Mouse (Mus musculus): ENCODE results near the gene Pnpla7. TPM values are rescaled to one million over a fixed set of nuclear protein-coding genes. Genes with fewer than 3 reads are reported as not detected.

Gene Pnpla7
- total RNA-seq, 2 experiments from 2014 or later = 17.3 to 23.2 TPM

DNA sequence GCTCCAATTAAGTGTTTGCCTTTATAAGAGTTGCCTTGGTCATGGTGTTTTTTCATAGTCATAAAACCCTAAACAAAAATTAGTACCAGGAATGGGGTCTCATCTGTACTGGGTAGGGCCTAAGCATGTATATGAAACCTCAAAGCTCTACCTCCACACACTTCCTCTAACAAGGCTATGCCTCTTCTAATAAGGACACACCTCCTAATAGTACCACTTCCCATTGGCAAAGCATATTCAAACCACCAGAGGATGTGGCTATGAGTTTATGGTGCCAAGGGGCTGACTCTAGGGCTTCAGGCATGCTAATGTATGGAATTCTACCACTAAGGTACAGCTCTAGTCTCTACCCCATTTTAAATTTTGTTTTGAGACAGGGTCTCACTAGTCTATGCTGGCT lies 89.7 kb downstream of the Pnpla7 start:
- no peak for DNase-seq (ENCODE audit: low spot score in 2 of 2)

DNA sequence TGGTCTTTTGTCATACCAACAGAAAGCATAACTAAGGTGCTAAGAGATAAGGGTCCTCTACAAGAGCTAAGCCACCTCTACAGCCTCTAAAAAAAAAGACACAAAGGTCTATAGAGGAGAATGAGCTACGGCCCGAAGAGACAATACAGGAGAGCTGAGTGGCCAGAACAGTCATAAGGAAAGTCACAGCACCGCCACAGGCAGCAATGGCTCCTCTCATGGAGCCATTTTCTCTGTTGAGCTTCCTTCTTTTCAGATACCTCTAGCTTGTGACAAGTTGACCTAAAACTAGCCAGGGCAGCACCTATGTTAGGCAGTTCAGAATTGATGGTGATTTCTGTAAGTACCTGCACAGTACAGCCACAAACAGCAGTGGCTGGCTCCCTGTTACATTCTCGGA lies 90.7 kb downstream of the Pnpla7 start:
- no peak for DNase-seq (ENCODE audit: low spot score in 2 of 2)

DNA sequence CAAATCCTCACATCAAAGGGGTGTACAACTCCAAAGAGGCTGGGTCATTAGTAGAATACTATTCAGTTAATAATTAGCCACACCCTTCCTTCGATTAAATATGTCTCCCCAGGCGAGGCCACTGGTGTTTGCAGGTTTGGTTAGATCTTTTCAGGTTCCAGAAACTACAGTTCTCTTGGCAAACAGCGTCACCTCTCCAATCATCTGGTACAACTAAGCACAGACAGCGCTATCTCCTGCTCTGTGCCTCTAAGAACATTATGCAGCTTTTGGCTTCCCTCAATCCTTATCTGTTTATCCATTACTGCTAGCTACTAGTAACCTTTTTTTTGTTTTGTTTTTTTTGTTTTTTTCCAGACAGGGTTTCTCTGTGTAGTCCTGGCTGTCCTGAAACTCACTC lies 93.7 kb downstream of the Pnpla7 start:
- DNase-seq (ENCODE audit: low spot score in 2 of 2) = no peak

DNA sequence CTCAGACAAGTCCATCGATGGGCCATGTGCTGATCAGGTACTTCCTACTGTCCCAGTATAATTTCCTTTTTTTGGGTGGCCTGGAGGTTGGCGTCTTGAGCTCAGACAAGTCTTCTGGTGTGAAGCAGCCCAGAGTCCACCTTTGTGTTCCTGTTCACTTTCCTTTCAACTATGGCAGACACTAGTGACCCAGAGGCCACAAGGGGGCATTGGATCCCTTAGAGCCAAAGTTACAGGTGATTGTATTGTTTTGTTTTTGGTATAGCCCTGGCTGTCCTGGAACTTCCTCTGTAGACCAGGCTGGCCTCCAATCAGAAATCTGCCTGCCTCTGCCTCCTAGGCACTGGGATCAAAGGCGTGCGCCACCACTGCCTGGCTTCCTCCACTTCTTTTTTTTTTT lies 96.6 kb downstream of the Pnpla7 start:
- no peak for DNase-seq (ENCODE audit: low spot score in 2 of 2)

DNA sequence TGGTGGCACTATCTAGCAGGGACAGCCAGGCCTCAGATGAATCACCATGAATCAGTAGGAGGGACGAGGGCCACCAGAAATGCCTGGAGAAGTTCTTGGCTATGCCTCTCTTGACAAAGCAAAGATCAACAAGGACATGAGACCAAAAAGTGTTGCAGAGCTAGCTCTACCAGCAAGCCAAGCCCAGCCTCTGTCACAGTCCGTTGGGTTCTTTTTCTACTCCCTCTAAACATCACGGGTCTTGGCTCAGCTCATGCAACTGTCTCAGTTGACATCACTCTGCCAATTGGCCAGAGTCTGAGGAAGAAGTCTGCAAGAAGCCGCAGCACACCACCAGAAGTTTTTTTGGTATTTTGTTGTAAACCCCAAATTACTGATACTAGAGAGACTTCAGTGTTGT lies 99.7 kb downstream of the Pnpla7 start:
- DNase-seq (ENCODE audit: low spot score in 2 of 2) = peak in 1 of 2 experiments; percentile 36

DNA sequence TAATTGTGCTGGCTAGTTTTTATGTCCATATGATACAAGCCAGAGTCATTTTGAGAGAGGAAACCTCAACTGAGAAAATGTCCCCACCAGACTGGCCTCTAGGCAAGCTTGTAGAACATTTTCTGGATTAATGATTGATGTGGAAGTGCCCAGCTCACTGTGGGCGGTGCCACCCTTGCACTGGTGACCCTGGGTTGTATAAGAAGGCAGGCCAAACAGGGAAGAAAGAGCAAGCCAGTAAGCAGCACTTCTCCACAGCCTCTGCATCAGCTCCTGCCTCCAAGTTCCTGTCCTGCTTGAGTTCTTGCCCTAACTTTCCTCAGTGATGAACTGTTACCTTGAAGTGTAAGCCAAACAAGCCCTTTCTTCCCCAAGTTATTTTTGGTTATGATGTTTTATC lies 103.1 kb downstream of the Pnpla7 start:
- DNase-seq (ENCODE audit: low spot score in 2 of 2) = no peak

DNA sequence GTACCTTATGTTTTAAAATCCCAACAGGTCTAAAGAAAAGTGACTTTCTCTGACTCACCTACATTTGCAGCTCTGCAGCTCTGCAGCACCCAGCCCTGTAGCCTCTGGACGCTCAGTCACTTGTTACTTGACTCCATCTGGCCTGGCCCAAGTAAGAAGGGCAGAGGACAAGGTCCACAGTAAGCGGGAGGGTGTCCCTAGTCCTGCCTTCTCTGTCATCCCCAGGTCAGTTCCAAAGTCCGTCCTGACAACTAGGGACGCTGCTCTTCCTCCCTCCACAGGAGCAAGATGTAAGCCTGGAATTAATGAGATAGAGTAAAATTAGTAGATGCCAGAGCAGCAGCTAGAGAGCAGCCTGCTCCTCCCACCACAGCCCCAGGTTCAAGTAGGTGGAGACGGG lies 104.2 kb downstream of the Pnpla7 start, which contains the start of gene Entpd8:
TSS of gene Entpd8 (plus strand) at position 229 of the 400 bp plus-strand sequence.
- DNase-seq (ENCODE audit: low spot score in 2 of 2) = no peak

DNA sequence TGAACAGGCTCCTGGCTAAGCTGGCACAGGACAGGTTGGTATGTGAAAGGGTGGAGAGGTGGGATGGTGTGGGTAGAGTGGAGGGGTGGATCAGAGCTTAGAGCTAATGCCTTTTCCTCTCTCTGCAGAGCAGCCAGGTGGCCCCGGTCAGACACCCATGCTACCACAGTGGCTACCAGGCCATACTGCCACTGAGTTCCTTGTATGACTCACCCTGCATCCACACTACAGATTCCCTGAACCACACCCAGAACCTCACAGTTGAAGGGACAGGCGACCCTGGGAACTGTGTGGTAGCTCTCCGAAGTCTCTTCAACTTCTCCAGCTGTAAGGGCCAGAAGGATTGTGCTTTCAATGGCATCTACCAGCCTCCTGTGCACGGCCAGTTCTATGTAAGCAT lies 107.9 kb downstream of the Pnpla7 start:
- DNase-seq (ENCODE audit: low spot score in 2 of 2) = no peak

DNA sequence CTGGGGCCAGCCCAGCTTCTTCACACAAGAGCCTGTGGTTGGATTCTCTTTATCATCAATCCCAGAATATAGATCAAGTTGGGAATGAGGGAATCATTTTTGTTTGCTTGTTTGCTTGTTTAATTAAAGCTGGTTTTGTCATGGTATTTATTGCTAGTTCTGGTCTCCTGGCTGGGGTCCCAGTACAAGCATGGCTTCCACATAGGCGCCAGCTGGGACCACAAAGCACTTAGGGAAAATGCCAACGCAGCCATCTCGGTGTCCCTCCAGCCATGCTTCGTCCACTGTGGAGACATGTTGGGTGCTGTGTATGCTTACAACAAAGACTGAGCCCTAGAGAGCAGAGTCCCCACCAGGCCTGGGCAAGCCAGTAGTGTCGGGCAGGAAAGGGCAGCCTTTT lies 109.7 kb downstream of the Pnpla7 start:
- DNase-seq (ENCODE audit: low spot score in 2 of 2) = no peak

DNA sequence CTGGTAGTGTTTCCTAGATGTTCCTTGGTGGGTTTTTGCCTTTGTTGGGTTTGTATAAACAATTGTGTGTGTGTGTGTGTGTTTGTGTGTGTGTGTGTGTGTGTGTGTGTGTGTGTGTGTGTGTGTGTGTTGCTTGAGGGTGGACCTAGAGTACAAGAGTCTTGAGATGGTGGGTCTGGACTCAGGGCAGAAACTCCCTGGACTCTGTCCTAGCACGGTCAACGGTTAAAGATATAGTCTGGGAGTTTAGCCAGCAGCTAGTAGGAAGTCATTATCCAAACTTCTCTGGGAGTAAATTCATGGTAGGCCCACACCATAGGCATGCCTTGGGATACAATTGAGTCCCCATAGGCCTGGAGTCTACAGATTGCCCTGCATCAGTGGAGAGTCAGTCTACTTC lies 112.0 kb downstream of the Pnpla7 start:
- DNase-seq (ENCODE audit: low spot score in 2 of 2) = no peak

DNA sequence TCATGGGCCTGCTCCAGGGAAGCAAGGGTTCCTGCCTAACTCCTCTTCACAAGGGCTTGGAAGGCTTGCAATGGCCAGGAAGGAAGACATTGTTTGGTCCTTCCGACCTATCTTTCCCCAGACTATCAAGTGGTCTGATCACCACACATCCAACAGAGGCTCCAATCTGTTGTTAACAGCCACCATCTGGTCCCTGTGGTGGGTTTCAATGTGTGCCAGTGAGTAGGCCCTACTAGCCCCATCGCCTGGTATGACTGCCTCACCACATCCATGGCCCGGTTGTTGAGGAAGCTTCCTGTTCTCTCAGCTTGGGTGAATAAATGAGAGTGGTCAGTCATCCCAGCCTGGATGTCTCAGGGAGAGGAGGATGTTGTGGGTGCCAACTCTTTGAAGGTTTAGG lies 112.8 kb downstream of the Pnpla7 start:
- no peak for DNase-seq (ENCODE audit: low spot score in 2 of 2)

DNA sequence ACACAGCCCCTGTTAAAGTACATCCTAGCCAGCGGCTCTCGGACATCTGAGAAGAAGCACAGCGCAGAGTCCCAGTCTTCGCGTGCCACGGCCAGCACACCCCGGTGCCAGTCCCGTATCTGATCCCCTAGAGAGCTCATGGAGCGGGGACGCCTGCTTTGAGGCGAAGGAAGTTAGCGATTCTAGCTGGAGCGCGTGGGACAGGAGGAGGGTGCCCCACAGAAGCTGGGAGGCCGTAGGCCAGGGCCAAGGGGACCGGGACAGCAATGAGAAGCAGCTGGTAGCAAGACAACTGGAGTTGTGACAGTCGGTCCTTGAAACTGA lies 118.9 kb downstream of the Pnpla7 start:
- DNase-seq (ENCODE audit: low spot score in 2 of 2) = no peak

DNA sequence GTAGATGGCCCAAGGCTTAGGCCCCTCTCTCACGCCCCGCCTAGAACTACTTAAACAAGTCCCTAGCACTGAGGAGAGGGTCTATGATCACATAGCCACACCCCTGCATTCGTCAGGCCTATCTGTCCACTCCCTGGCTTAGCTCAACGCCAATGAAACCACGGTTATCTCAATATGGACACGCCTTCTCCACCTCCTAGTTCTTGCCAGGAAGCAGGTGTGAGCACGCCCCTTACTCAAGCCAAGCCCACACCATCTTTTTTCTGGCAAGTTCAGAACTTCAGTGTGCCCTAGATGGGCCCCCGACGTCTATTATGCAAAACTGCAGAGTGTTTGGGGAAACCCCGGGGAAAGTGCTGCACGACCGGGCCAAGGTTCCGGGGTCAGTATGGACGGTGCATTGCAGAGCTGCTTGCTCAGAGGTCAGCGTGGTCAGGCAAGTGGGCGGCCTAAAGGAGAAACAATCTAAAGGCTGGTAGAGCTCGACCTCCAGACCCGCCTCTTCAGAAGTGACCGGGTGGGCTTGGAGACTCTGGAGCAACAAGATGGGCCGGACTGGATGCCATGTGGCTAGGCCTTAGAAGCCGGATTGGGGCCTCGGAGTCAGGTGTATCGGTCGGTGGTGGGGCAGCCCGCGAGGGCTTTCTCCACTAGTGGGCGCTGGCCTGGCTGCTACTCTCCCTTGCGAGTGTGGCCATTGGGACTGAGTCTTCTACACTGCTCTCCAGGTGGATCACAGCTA lies 119.4 kb downstream of the Pnpla7 start, which contains the start of gene Noxa1:
TSS of gene Noxa1 (minus strand) at position 41 of the 742 bp plus-strand sequence.
- DNase-seq (ENCODE audit: low spot score in 2 of 2) = no peak

DNA sequence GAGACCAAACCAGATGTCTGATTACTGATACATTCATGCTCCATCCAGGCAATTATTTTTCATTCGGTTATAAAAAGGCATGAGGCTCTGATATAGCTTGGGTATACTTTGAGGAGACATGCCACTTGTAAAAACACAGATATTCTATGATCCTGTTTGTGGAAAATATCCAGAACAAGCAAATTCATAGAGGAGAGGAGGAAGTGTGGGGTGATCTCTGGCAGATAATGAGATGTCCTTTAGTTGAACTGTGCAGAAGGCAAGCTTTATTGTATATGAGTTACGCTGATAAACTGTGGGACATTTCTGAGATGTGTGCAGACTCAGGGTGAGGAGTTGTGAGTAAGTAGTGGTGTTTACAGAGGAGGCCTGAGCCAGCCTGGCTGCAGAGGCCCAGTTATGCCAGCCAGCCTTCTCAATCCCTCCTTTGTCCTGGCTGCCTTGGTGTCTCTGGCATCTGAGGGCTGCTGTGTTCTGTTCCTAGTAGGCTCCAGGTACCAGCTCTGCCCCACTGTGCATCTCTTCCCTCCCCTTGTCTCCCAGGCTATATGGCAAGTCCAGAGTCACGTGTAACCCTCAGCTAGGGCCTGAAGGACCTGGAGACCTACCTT lies 122.3 kb downstream of the Pnpla7 start:
- DNase-seq (ENCODE audit: low spot score in 2 of 2) = no peak

DNA sequence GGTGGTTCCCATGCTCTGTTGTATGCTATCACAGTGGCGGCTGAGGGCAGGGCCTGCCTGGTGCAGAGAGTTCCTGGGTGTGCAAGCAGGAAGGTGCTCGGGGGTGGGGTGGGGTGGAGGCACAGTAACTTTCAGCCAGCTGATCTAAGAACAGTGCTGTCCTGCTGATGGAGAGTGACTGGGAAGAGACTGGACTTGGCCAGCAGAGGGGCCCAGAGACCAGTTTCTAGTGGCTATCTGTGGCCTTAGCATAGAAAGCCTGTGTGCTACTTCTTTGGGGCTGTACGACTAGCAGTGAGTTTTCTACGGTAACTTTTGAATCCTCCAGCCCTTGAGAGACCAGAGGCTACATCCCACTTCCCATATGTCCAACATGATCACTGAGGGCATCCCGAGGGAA lies 123.1 kb downstream of the Pnpla7 start:
- peak in 1 of 2 experiments; percentile 30 for DNase-seq (ENCODE audit: low spot score in 2 of 2)

DNA sequence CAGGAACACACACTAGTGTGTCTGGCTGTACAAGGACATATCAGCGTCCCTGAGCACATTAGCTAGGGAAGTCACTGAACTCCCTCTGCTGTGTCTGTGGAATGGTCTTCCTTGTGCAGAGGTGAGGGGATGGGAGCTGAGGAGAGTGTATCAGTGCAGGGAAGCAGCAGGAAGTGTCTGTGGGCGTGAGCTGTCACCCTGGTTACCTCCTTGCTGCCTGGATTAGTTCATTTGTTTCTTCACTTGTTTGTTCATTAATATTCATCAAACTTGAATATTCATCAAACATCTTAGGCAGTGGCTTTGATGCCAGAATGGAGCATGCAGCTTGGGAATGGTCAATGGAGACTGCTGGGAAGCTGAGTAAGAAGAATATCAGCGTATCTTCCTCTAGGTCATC lies 123.9 kb downstream of the Pnpla7 start:
- DNase-seq (ENCODE audit: low spot score in 2 of 2) = no peak

Small RNAs within 50 kb of the gene (microRNA-seq; reads per million reads assigned to microRNA genes)
- gene Gm22875 (not detected), gene Gm24328 (not detected), gene Mir7664 (not detected)

Other genes with a start within 250 kb of the Pnpla7 start
- gene Cacna1b, start 212.9 kb upstream of the Pnpla7 start, total RNA-seq (2021) = under 1 TPM; 0.23 to 0.27 TPM
- gene Ehmt1, start 56.4 kb upstream of the Pnpla7 start, total RNA-seq (2021) = 10 to 100 TPM; 65.2 to 72.5 TPM
- 10 to 100 TPM; 15.0 to 17.5 TPM for gene Arrdc1, start 40.8 kb upstream of the Pnpla7 start, total RNA-seq (2021)
- gene Zmynd19, start 26.2 kb upstream of the Pnpla7 start, total RNA-seq (2021) = 10 to 100 TPM; 23.9 to 25.9 TPM
- gene Dph7, start 13.6 kb upstream of the Pnpla7 start, total RNA-seq (2021) = 10 to 100 TPM in 1 of 2 experiments, 1 to 10 TPM in 1; 8.3 to 10.6 TPM
- gene Mrpl41, start 935 bp upstream of the Pnpla7 start, total RNA-seq (2021) = 10 to 100 TPM; 56.1 to 59.4 TPM
- gene Nsmf, start 78.3 kb downstream of the Pnpla7 start, total RNA-seq (2021) = 10 to 100 TPM; 43.1 to 47.7 TPM
- not detected for gene Entpd8, start 104.3 kb downstream of the Pnpla7 start, total RNA-seq (2021)
- not detected for gene Noxa1, start 119.1 kb downstream of the Pnpla7 start, total RNA-seq (2021)
- gene Nrarp, start 204.7 kb downstream of the Pnpla7 start, total RNA-seq (2021) = 10 to 100 TPM; 20.8 to 22.5 TPM
- gene Tor4a, start 220.9 kb downstream of the Pnpla7 start, total RNA-seq (2021) = 1 to 10 TPM; 2.7 to 2.9 TPM
- gene Nelfb, start 235.5 kb downstream of the Pnpla7 start, total RNA-seq (2021) = 10 to 100 TPM; 43.4 to 47.7 TPM
- gene Stpg3, start 238.6 kb downstream of the Pnpla7 start, total RNA-seq (2021) = not detected
- gene Fam166a, start 242.7 kb downstream of the Pnpla7 start, total RNA-seq (2021) = under 1 TPM in 1 of 2 experiments, not detected in 1; 0.25 TPM
- 100 to 1,000 TPM; 360 to 390 TPM for gene Tubb4b, start 248.7 kb downstream of the Pnpla7 start, total RNA-seq (2021)